Mouse (Mus musculus): ENCODE data around the gene Mtmr12.

Gene Mtmr12

DNA sequence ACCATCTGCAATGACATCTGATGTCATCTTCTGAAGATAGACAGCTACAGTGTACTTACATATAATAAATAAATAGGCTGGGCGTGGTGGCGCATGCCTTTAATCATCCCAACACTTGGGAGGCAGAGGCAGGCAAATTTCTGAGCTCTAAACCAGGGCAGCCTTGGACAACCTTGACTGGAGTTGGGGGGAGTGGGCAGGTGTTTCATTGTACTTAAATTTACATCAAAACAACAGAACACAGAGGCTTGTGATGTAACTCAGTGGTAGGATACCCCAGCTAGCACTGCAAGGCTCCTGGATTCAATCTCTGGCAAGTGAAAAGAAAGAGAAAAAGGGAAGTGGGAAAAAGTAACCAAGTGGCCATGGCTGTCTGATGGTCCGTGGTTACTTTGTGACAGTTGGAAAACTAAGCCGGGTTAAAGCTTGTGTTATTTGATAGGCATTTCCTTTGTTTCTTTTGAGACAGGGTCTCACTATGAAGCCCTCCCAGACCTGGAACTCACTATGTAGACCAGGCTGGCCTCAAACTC is 70.3 kb downstream of the Mtmr12 start:
- 78% methylated on average over 4 of the region's 4 CpGs for WGBS

- WGBS: 90% methylated on average over 1 of the region's 1 CpGs
Observed at GRCm38 (mm10) chr15:12279816-12280215, 75.0 kb downstream of the Mtmr12 start.

- 43% methylated on average over 6 of the region's 6 CpGs for WGBS
Observed at GRCm38 (mm10) chr15:12284794-12285534, 80.1 kb downstream of the Mtmr12 start.

GRCm38 (mm10) chr15:12285535-12285809 is 80.6 kb downstream of the Mtmr12 start:
- 55% methylated on average over 5 of the region's 5 CpGs for WGBS

DNA sequence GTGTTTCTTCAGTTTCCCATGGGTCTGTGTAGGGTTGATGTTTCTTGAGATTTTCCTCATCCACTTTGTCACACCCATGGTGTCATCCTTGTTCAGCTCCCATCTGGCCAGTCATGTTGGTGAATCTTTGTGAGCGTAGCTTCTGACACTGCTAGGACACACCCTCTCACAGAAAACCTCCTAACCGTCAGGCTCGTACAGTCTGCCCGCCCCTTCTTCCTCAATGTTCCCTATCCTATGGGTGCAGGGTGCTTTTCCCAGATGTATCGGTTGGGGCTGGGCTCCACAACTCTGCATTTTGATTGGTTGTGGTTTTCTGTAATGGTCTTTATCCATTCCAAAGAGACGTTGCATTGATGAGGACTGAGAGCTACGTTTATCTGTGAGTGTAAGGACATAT is 85.5 kb downstream of the Mtmr12 start:
- 94% methylated on average over 7 of the region's 7 CpGs for whole genome bisulfite sequencing

DNA sequence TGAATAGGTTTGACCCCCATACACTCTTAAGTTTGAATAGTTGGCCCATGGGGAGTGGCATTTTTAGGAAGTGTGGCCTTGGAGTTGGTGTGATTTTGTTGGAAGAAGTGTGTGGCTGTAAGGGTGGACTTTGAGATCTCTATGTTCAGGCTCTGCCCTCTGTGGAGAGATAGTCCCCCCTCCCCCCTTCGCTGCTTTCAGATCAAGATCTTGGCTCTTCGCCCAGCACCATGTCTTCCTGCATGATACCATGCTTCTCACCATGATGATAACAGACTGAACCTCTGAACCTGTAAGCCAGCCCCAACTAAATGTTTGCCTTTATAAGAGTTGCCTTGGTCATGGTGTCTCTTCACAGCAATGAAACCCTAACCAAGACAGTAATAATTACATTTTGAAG is 86.9 kb downstream of the Mtmr12 start:
- WGBS: 93% methylated on average over 2 of the region's 2 CpGs

- 76% methylated on average over 2 of the region's 2 CpGs for WGBS
Observed at GRCm38 (mm10) chr15:12296228-12296627, 91.4 kb downstream of the Mtmr12 start.

DNA sequence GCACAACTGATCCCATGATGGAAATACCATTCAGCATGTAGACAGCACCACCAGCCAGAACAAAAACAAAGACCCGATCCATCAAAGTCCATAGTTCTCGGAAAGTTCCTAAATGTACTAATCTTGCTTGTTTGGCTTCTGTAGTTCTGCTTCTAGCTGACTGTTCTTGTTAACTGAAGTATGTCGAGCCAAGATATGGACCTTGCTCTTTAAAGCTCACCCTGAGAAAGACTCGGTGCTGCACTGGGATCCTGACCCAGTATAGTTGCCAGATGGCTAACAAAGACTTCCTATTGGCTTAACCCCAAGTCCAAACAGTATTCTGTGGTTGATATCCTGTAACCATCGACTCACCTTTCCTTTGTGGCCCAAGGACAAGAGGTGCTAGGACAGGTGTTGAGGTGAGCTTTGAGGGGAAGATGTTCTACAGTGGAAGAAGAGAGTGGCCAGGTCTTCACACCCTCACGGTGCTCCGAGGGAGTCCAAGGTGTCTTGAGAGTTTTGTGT is 93.5 kb downstream of the Mtmr12 start:
- WGBS: 76% methylated on average over 7 of the region's 7 CpGs

GRCm38 (mm10) chr15:12301771-12302170 is 96.9 kb downstream of the Mtmr12 start:
- 76% methylated on average over 6 of the region's 6 CpGs for WGBS

DNA sequence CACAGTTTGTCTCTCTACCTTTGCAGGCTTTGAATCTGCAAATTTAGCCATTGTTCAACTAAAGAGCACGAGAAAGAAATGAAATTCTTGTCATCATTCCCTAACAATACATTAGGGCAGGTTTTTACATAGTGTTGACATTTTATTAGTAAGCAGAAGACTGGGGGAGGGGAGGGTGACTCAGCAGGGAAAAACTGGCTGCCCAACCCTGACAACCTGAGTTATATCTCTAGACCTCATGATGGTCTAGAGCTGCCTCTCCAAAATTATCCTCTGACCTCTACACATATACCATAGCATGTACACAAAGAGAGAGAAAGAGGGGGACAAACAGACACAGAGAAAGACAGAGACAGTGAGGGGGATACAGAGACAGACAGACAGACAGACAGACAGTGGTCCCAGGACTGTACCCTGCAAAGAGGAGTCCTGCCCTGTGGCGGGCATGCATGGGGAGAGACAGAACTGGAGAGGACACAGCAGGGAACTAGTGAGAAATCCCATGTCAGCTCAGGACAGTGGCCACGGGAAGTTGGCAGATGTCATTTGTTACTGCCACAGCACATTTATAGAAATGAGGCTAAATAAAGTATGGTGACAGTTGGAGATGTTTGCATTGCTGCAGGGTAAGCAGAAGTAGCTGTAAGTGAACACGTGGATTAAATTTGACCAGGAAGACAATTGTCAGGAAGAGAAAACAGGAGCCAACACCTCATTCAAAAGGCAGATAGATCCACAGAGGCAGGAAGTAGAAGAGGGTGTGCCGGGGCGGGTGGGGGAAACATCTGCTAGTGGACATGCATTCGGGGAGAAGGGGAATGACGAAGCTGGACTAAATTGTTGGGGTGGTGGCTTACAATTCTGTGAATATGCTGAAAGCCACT is 101.6 kb downstream of the Mtmr12 start:
- 40% methylated on average over 8 of the region's 8 CpGs for WGBS

DNA sequence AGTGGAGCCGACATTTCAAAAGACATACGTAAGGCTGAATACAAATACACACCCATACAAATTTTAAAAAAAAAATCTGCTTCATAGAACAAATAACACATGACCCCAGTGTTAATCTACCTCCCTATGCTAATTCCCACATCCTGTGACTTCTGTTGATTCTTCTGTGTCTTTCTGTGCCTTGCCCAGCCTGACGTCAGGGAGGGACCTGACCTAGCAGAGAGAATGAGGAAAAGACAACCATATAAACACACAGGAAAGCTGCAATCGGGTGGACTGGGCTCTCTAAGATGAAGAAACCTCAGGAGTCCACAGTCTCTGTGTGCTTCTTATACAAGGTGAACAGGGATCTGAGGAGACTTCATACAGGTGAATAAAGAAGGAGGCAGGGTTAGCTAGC is 102.3 kb downstream of the Mtmr12 start:
- WGBS: 56% methylated on average over 4 of the region's 4 CpGs

- 91% methylated on average over 5 of the region's 5 CpGs for WGBS
Observed at GRCm38 (mm10) chr15:12308539-12308938, 103.7 kb downstream of the Mtmr12 start.

GRCm38 (mm10) chr15:12310676-12311075 is 105.8 kb downstream of the Mtmr12 start:
- WGBS: 85% methylated on average over 4 of the region's 4 CpGs

DNA sequence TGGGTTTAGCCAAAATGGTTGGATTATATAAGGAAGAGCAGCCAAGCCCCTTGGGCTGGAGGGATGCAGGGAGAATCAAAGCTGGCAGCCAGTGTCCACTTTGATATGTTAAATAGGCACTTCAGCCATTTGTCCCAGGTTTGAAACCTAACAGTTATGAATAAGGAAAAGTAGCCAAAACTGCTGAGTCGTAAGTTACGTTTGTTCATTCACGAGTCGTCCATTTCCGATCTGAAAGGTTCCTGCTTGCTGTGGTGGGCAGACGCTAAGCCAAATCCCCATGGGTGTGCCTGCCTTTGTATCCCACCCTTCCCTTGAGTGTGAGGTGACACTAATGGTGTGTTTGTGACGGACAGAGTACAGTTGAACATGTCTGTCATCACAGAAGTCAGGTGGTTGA is 106.6 kb downstream of the Mtmr12 start:
- 93% methylated on average over 7 of the region's 7 CpGs for WGBS

GRCm38 (mm10) chr15:12313255-12313654 is 108.4 kb downstream of the Mtmr12 start:
- 31% methylated on average over 1 of the region's 1 CpGs for WGBS

GRCm38 (mm10) chr15:12314584-12314983 is 109.8 kb downstream of the Mtmr12 start:
- WGBS: 88% methylated on average over 5 of the region's 5 CpGs

DNA sequence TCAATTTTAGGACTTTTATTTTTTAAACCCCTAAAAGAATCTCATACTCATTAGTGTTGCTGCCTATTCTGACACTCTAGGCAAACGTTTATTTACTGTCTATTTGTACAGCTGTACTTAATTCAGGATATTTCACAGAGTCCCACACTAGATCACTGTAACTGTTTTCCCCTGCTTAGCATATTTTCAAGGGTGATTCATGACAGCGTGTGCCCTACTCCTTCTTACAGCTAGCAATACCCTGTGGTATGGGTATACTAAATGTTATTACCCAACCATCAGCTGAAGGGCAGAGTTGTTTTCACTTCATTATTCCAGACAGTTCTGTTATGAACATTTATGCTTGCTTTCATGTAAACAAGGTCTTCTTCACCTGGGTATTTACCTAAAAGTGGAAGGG is 111.2 kb downstream of the Mtmr12 start:
- 60% methylated on average over 2 of the region's 2 CpGs for WGBS

DNA sequence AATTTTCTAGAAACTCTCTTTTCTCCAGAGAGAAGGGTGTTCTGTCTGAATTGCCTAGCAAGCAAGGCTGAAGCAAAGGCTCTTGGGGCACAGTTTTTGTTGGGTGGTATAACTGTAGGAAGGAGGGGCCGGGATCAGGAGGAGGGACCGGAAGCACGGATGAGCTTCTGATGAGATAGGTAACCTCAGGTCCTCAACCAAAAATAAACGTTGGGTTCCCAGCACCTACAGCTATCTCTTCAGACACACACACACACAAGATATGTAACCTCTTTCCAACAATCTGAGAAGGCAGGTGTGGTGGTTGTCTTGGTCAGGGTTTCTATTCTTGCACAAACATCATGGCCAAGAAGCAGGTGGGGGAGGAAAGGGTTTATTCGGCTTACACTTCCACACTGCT is 112.5 kb downstream of the Mtmr12 start:
- WGBS: 88% methylated on average over 5 of the region's 5 CpGs

- WGBS: 81% methylated on average over 8 of the region's 8 CpGs
Observed at GRCm38 (mm10) chr15:12318451-12318850, 113.6 kb downstream of the Mtmr12 start.

DNA sequence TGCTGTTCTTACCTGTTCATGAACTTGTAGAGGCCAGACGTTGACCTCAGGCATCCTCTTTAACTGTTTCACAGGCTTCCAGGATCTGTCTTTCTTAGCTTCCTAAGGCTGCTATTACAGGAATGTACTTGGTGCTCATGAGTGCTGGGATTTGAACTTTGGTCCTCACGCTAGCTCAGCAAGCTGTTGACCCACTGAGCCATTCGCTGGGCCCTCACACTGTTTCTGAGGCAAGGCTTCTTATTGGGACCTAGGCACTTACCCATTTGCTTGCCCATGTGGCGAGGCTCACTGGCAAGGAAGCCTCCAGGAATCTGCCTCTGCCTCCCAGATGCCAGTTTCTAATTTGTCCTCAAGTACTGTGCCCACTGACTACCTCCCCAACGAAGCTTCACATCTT is 115.1 kb downstream of the Mtmr12 start:
- WGBS: 54% methylated on average over 5 of the region's 5 CpGs

GRCm38 (mm10) chr15:12320441-12321090 is 115.7 kb downstream of the Mtmr12 start:
- WGBS: 2% methylated on average over 22 of the region's 22 CpGs

- 1% methylated on average over 74 of the region's 74 CpGs for WGBS
Observed at GRCm38 (mm10) chr15:12321091-12321787, 116.4 kb downstream of the Mtmr12 start, which contains the start of gene Golph3. Golph3 (plus strand) TSS chr15:12321450.

Data from cerebral cortex, adult 2 months (tissue).